Mouse (Mus musculus): ENCODE data around the gene Rpl12.

DNA sequence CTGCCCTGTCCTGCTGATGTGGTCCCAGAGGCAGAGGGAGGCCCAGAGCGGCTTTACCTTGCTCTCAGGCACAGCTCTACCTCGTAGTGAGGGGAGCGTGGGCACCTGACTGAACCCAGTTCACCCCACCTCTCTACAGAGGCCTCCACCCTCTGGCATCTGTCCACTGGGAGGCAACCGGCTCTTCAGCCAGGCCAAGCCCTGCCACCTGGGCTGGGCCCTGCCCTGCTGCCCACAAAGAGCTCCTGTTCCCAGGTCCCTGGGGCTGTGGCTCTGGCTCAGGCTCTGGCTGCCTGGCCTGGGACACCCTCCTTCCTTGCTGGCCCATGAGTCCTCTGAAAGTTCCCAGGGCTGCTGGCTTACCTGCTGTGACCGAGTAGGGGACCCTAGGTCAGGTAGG is 47.0 kb upstream of the Rpl12 start:
- TF ChIP-seq CTCF (IDR thresholded peaks at IDR 0.05; ENCODE audit: low read depth), result no peak
- TF ChIP-seq EP300 (IDR thresholded peaks at IDR 0.05; ENCODE audit: low read depth), result no peak

All from liver, embryonic 14.5 days (tissue).